Mouse (Mus musculus): ENCODE results near the gene Zbtb34.

GRCm38 (mm10) chr2:33459660-33460059 lies 28.5 kb upstream of the Zbtb34 start:
- TF ChIP-seq CTCF (conservative IDR thresholded peaks at IDR 0.05; ENCODE audit: low read length) = no peak
- no peak for TF ChIP-seq POU5F1 (IDR thresholded peaks at IDR 0.05; ENCODE audit: borderline replicate concordance, low read length)
- no peak for TF ChIP-seq NANOG (IDR thresholded peaks at IDR 0.05; ENCODE audit: borderline replicate concordance, low read length)

Data from E14TG2a.4 (cell line).